Mouse (Mus musculus): ENCODE data around the gene Nt5c1a.
A peak's percentile ranks its signal among the peaks of the same experiment; 100 is the strongest.
"Not testable (repeated sequence)": the region's sequence is repeated elsewhere in the genome, so short reads cannot be mapped to it uniquely, and the experiment has no call there.

Gene Nt5c1a

DNA sequence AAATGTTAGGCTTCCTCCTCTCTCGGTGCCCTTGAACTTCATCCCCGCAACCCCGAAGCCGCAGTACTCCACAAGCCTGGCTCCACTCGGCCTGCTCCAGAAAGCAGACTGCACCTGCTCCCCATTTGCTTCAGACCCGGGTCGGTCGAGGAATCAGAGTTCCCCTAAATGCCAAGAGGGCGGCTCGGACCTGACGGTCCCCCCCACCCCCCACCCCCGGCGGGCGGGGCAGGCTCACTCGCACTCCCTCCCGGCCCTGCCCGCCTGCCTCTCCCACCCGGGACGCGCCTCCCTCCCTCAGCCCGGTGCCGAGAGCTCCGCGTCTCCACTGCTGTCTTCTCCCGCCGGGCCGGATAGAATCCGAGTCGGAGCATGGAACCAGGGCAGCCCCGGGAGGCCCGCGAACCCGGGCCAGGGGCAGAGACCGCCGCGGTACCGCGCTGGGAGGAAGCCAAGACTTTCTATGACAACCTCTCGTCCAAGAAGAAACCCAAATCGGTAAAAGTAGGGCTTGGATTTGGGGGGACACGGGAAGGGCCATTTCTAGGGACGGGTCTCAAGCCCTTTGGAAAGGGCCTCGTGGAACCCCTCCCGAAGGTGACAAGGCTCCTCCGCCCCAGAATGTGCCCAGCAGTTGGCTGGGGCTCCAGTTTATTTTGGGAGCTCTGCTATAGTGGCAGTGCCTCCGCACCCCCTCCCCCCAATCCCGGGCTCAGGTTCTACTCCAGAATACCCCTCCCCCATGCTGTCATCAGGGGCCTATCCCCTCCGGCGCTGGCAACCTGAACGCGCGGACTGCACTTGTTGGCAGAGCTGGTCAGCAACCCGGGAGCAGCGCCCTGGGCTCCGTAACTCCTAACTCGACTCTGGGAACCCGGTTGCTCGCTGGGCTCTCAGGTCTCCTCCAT, at the start of gene Nt5c1a:
TSS of gene Nt5c1a (plus strand) at position 319 of the 908 bp plus-strand sequence.
- peak; percentile 56 for DNase-seq

DNA sequence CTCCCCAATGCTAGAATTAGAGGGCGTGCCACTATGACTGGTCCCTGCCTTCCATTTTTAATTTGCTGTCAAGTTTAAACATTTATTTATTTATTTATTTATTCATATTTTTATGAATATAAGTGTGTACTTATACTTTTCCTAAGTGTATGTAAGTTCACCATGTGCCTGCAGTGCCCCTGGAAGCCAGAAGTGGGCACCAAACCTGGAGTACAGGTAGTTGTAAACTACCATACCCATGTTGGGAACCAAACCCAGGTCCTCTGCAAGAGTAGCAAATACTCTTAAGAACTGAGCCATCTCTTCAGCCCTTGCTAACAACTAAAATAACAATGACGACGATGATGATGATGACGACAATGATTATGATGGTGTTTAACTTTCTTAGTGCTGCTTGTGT, 49.3 kb upstream of the Nt5c1a start:
- DNase-seq: no peak

DNA sequence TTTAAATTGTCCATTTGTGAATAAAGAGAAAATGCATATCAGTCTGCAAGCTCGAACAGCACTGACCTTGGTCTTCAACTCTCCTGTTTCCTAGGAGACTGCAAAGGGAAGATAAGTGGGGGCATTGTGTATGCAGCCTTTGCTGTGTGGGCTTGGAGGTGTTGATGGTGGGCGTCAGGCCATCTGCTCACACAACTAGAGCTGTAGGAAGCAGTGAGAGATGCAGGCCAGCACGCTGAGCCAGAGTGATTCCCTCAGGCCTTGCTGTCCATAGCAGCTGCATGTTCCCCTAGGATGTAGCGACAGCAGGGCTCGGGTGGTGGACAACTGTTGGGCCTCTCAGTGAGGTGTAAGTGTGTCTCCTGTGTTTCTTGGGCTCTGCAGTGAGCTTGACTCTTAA, 48.3 kb upstream of the Nt5c1a start:
- peak; percentile 33 for DNase-seq

DNA sequence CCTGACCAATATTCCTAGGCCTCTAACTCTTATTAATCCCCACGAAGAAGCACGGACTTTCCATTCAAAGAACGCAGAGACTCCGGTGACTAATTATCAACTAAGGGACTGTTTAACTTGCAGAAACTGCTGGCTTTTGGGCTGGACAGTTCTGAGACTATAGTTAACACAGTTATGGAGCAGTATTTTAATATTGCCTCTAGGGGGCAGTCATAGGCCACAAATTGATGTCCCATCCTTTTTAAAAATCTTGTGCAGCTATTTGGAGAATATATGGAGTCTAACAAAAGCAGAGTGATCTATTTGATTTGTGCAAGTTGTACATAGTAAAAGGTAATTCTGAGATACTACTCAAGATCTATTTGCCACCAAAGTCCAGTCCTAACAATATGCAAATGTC, 46.3 kb upstream of the Nt5c1a start:
- DNase-seq: no peak

DNA sequence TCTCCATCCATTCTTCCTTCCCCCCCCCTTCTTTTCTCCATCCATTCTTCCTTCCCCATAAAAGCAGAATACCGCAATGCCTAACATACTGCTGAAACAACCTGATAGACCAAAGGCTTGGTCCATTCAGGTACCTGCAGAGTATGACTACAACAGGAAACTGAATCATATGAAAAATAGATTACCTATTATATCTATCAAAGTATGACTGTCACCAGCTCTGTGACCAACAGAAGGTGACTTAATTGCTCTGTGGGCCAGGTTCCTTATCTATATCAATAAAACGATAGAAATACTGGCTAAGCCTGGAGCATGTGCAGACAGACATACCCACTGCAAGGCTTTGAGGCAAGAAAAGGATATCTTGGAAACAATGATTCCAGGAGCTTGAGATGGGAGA, 45.9 kb upstream of the Nt5c1a start:
- no peak for DNase-seq

DNA sequence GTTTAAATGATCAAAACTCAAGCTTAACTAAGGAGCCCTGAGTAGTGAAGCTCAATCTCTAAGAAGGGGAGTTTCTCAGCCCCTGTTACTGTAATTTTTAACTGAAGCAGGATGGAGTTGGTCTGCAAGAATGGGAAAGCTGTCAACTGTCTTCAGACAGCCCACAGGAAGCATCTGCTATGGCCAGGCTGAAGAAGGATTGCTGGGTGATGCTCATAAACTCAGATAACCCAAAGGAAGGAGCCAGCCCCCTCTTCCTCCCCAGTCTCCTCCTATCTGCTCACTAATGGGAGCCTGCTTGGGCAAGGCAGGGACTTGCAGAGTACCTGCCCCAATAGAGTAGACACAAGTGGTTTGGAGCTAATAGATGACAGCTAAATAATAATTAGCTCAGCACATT, 45.5 kb upstream of the Nt5c1a start:
- DNase-seq: no peak

DNA sequence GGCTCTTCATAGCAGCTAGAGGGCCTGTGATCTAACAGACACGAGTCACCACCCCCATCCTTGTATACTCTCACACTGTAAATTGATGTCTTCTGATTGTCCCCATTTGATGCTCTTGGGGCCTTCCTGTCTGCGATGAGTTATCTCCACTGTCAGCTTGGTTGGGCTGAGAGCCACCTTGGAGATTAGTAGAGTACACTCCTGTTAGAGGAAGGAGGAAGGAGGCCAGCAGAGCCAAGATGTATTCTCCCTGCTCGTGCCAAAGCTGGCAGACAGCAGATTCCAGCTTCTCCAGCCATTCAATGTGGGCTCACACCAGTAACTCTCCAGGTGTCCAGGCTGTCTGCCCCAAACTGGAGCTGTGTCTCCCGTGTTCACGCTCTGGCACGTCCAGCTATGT, 40.7 kb upstream of the Nt5c1a start:
- DNase-seq: no peak

DNA sequence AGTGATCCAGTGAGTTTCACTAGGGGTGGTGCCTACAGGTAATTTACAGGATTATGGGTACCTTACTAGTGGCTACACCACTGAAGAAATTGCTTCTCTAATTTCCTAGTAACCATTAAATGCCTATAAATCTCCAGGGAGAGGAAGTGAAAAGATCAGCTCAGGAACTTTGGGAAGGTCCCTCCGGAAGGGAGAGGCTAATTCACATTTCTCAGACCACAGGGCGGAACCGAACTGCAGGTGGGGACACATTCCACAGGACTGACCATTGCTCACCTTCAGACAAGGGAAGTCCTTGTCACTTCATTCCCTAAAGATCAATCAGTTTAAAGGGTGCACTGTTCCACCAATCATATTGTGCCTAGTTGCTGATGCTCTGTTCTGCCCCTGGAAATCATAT, 40.1 kb upstream of the Nt5c1a start:
- not testable (repeated sequence) for DNase-seq

DNA sequence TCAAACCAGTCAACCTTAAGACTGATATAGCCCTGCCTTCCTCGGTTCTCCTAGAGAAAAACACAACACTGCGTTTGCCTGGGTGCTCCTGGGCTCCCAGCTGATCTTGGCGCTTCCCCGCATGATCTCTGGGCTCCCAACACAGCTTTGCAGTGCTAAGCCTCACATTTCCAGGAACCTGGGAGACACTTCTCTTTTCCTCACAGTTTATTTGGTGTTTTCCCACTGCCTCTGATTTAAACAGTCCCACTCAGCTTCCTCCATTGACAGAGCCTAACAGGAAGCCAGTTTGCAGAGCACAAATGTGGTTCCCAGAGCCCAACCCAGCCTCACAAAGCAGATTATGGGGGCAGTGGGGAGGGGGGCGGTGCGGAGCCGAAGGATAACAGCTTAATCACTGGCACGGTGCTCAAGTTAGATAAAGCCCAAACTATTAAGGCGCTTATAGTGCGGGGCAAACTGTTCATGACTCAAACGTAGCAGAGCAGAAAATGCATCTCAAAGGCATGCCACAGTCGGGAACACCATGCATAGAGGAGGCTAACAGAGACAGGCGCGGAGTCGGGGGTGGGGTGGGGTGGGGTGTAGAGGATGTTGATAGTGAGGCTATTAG, 38.9 kb upstream of the Nt5c1a start:
- DNase-seq: no peak

DNA sequence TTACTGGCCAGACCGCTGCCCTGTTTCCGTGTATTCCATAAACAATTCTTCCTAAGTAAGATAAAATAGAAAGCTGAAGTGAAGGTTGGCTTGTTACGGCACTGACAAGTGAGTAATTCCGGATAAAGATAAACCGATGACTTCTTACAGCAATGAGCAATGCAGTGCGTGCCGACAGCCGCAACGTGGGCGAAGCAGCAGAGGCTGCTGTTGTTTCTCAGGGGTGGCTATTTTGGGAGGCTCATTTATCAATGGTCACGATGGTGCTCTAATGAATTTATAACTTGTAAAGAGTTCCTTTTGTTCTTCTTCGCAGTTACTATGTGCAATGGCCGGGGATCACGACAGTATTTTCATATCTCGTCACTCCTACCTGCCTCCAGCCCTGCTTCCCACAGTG, 37.1 kb upstream of the Nt5c1a start:
- no peak for DNase-seq

DNA sequence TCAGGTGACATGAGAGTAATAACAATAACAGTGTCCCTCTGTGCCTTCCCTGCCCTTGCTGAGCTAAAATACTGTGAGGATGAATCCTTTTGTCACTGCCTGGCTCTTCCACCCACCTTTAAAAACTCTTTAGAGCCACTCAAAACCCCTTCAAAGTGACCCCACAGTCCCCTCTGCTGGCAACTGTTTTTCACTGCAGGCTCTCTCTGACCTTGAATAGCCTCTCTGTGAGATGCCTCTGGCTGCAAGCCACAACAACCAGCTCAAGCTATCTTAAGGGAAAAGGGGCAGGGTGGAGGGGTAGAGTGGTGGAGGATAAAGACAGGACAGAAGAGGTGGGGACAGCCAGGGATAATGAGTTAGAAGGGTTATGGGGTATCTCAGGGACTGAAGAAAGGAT, 29.5 kb upstream of the Nt5c1a start:
- no peak for DNase-seq

DNA sequence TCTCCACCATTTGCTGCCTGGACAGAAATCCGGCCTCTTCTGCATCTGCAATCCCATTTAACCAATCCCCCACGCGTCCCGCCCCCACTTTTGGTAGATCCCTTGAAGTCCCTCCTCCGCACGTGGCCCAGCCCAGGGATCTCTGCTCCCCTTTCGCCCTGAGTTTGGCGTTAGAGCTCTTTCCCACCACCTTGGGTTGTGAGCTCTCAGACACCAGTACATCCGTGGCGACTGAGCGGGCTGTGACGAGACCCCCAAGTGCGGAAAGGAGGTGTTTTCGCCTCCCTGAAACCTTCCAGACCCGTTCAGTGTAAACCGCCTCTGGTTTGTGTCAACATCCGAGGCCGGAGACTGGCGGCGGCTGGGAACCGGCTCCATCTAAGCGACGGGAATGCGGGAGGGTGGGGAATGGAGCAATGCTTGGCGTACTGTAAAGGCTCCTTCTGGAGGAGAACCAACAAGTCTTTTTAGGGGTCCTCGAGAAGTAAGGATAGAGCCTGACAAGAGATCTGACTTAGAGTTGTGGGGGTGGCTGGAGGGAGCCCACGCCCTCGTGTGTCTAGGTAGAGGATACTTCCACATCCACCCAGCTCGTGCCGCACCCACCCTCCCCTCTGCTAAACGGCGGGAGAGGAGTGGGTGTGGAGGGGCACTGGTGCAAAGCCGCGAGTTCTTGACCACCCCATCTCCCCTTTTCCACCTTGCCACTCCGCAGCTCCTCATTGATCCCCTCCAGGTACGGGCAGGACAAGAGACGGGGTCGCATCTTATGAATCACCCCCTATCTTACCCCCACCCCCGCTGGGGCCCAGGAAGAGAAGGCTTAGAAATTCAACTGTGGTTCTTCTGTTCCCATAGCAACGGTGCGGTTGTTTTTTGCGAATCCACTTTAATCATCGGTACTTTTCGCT, 18.7 kb upstream of the Nt5c1a start, which contains the start of gene Hpcal4:
TSS of gene Hpcal4 (plus strand) at position 900 of the 911 bp plus-strand sequence.
- DNase-seq: peak; percentile 61

DNA sequence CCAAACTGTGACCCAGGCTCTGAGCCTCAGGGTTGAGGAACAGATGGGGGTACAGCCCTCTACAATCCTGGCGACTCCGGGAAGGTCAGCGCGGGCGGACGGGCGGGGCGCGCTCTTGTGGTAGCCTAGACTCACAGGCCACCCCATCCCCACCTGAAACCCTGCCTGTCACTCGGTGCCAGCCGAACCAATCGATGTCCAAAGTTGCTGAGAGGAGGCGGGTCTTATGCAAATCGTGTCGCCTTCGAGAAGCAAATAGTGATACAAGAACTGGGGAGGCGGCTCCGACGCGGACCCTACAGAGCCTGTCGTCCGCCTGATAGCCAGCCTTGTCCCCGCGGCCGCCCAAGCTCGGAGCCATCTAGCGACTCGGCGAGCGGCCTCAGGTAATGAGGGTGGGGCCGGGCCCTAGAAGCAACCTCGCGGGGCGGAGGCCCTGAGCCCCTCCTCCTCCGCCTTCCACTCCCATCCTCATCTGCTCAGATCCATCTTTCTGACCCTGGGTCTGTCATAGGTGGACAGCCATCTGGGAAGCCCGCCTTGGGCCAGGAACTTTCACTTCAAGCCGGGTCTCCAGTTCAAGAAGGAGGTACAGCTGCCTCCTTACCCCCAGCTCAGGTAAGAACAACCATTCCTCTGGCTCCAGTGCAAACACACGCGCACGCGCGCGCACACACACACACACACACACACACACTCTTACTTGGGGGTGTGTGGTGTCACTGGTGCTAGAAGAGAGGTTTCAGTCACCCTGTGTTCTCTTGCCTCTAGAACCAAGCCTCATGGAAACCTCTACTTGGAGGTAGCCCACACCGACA, 17.9 kb upstream of the Nt5c1a start:
- peak; percentile 78 for DNase-seq

DNA sequence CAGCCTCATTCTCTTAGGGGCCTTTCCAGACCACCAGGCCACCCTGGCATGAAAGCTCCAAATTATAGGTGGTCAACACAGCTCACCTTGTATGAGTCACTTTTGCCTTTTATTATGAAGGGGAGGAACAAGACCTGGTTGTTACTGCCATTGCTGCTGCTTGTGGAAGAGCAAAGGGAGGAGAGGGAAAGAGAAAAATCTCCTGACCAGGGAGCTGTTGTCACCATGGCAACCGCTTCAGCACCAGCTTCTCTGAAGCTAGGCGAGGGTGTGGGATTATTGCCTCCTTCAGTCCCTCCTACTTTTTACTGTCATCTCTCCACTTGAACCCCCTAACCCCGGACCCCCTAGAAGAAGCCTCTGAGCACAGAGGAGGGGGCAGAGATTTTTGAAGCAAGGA, 16.5 kb upstream of the Nt5c1a start:
- peak; percentile 49 for DNase-seq

DNA sequence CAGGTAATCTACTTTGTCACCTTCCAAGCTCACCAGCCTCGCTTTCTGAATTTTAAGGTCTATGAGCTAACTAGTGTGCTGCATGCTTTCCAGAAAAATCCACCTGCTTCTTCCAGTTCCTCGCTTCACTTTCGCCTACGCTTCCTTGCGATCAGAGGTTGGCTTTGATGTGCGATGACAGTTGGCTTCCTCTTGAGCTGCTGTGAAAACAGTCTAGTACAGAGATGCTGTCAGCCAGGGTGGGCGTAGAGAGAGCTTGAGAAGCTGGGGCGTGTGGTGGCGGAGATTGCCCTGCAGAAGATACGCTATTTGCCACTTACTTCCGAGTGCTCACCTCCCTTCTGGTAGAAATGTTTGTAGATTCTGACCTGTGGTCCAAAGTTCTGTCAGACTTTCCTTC, 9.0 kb upstream of the Nt5c1a start:
- DNase-seq: no peak

DNA sequence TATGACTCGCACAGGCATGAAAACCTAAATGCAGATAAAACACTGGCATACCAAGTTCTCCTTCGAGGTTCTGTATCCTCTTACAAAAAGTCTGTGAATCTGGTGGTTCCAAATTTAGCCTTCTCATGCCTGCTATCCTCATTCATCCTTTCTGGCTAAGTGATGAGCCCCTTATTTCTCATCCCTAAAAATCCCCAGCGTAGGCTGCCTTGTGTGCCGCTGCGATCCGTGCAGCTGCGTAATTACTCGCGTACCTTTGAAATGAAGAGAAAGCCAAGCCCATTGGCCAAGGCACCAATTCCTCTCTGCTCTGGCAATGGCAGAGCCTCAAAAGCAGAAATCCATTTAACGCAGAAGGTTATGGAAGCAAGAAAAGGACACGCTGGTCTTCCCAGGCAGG, 7.5 kb upstream of the Nt5c1a start:
- no peak for DNase-seq

DNA sequence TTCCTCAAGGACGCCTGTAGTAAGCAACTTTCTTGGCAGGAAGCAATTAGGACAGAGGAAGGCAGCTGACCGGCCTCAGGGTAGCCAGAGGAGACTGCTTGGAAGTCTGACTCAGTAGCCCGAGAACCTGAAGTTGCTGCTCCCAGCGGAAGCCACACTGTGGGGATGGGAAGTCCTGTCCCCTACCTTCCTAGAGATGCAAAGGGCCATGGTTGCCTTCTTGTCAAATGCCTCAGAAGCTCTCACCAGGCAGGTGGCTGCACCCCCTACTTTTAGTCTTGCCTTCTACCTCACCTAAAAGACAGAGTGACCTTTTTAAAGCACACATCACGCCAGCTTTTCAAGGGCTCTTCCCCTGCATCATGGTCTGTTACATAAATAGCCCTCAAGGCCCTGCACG, 4.6 kb upstream of the Nt5c1a start:
- no peak for DNase-seq

DNA sequence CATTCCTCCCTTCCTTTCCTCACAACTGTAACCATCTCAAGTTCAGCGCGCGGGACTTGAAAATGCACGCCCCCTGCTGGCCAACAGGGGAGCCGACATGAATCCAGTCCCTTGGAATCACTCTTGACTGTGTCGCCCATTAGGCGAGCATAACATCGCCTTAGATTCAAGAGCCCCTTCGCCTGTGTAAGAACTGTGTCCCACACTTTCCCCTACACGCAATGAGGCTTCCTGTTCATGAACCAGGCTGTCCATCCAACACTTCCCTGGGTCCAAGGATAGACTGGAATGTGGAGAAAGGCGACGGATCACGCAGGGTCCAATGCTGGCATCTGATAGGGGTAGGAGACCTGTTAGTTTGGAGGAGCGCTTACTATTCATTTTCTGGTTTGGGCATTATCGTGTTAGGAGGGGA, 526 bp upstream of the Nt5c1a start:
- peak; percentile 88 for DNase-seq

DNA sequence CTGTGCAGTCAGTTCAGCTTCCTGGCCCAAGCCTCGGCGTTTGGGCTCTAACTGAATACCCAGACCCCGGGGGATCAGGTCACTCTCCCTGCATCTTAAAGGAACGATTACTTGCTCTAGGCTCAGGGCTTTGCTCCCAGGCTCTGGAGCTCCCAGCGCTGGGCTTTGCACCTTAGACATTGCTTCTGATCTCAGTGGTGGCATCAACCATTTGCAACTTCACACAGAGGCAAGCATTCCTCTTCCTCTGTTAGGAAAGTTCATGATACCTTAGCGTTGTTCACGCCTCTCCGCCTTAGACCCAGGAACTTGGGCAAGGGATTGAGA, 753 bp downstream of the Nt5c1a start:
- DNase-seq: no peak

DNA sequence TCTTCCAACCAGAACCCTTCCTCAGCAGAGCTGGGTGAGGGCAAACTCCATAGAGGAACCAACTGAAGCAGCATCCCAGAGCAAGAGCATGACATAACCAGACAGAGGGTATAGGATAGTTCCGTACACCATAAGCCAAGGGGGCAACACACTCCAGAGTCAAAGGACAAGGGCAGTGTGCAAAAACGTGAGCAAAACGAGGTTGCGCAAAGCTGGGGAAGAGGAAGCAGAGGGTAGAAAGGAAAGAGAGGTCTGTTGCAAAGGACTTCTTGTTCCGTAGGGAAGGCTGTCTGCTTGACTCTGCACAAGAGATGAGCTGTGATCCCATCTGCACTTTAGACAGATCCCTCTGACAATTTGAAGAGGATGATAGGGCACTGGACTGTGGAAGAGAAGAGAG, 6.0 kb downstream of the Nt5c1a start:
- no peak for DNase-seq

DNA sequence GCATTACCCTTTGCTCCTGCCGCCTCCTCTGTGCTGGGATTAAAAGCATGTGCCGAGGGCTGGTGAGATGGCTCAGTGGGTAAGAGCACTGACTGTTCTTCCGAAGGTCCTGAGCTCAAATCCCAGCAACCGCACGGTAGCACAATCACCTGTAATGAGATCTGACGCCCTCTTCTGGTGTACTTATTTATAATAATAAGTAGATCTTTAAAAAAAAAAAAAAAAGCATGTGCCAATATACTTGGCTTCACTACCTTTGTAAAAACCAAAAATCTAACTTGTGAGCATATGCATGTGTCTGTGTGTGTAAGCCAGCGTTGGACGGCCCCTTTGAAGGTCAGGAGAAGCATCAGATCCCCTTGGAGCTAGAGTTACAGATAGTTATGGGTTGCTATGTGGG, 9.7 kb downstream of the Nt5c1a start:
- DNase-seq: no peak

DNA sequence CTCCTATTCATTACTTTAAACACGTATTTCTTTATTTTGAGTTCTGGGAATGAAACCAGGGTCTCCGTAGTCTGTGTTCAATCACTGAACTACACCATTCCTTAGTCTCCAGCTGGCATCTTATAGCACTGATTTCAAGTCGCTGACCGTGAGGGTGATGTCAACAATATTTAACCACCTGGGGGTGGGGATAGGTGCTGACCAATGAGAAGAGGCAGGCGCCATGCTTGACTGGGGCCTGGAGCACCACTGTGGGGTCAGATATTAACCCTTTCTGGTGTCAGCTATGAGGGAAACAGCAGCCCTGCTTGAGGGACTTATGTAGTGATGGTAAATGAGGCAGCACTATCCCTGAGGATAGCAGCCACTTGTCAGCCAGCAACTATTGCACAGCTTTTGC, 10.1 kb downstream of the Nt5c1a start:
- no peak for DNase-seq

DNA sequence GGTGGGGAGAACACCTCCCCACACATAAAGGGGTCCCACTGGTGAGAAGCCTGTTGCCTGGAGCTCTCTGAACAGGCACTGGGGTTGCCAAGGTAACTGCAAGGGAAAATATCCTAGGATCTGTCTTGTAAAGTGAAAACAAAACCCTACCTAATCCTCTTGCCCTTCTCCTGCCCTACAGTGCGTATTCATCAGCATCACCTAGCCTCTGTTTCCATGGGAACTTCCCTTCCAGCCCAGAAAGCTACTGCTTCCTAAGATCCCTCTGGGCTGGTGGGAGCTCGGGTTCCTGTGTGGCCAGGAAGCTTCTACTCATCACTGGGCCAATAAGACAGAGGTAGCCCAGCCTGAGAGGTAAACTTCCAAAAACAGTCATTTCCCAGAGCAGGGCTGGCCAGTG, 11.0 kb downstream of the Nt5c1a start:
- no peak for DNase-seq

Data from right cerebral cortex, postnatal 4 days (tissue).